Mouse (Mus musculus) c-Kit-positive CD71-positive TER-119-positive erythroid progenitor cells, embryonic 14.5 days (primary cell): ENCODE data around the gene Ptk7.

Experiments
- DNase-seq: peaks from one replicate; pipeline ENCODE4 v3.0.0-alpha.2; 2013; ENCODE audit warnings: low spot score

Ptk7 gene

GRCm38 (mm10) chr17:46628791-46629684, at the start of gene Ptk7:
Gene Ptk7, minus strand, starts transcription at chr17:46629504.
- no peak for DNase-seq

- DNase-seq, result no peak
Observed at GRCm38 (mm10) chr17:46678911-46679310, 49.6 kb upstream of the Ptk7 start.

- no peak for DNase-seq
Observed at GRCm38 (mm10) chr17:46678416-46678815, 49.1 kb upstream of the Ptk7 start, which contains the start of gene Mea1. Gene Mea1, plus strand, starts transcription at chr17:46678793.

- DNase-seq, result no peak
Observed at GRCm38 (mm10) chr17:46674530-46675283, 45.4 kb upstream of the Ptk7 start.

GRCm38 (mm10) chr17:46673850-46674529, 44.7 kb upstream of the Ptk7 start, which contains the start of gene Rrp36:
Gene Rrp36, minus strand, starts transcription at chr17:46674352.
- peak; percentile 91 for DNase-seq

GRCm38 (mm10) chr17:46669911-46670310, 40.6 kb upstream of the Ptk7 start:
- DNase-seq, result no peak

GRCm38 (mm10) chr17:46667712-46668111, 38.4 kb upstream of the Ptk7 start:
- no peak for DNase-seq

GRCm38 (mm10) chr17:46662730-46663129, 33.4 kb upstream of the Ptk7 start:
- no peak for DNase-seq

GRCm38 (mm10) chr17:46661981-46662380, 32.7 kb upstream of the Ptk7 start:
- no peak for DNase-seq

GRCm38 (mm10) chr17:46661351-46661750, 32.0 kb upstream of the Ptk7 start:
- DNase-seq, result no peak

GRCm38 (mm10) chr17:46656054-46656453, 26.8 kb upstream of the Ptk7 start:
- DNase-seq, result no peak

GRCm38 (mm10) chr17:46651755-46652547, 22.6 kb upstream of the Ptk7 start:
- DNase-seq, result no peak

- DNase-seq, result no peak
Observed at GRCm38 (mm10) chr17:46651292-46651691, 22.0 kb upstream of the Ptk7 start.

GRCm38 (mm10) chr17:46650232-46651031, 21.1 kb upstream of the Ptk7 start, which contains the start of gene Cul7:
Gene Cul7, plus strand, starts transcription at chr17:46650337.
- DNase-seq, result peak; percentile 78

GRCm38 (mm10) chr17:46649811-46650210, 20.5 kb upstream of the Ptk7 start:
- no peak for DNase-seq

- no peak for DNase-seq
Observed at GRCm38 (mm10) chr17:46648436-46648835, 19.1 kb upstream of the Ptk7 start.

- no peak for DNase-seq
Observed at GRCm38 (mm10) chr17:46647279-46647678, 18.0 kb upstream of the Ptk7 start.

- DNase-seq, result no peak
Observed at GRCm38 (mm10) chr17:46646322-46646662, 17.0 kb upstream of the Ptk7 start.

GRCm38 (mm10) chr17:46645561-46646321, 16.4 kb upstream of the Ptk7 start, which contains the start of the genes Klc4 and Mrpl2:
Gene Klc4, minus strand, starts transcription at chr17:46646022.
Gene Mrpl2, plus strand, starts transcription at chr17:46646229.
- peak; percentile 98 for DNase-seq
